Mouse (Mus musculus): Measurements from ENCODE around the gene Rprml.
A peak's percentile ranks its signal among the peaks of the same experiment; 100 is the strongest.

Gene Rprml

GRCm38 (mm10) chr11:103649301-103649982 lies at the start of gene Rprml:
Rprml (plus strand) TSS chr11:103649570.
- peak in 1 of 2 experiments; percentile 56 for DNase-seq (ENCODE audit: low spot score in 2 of 2)

DNA sequence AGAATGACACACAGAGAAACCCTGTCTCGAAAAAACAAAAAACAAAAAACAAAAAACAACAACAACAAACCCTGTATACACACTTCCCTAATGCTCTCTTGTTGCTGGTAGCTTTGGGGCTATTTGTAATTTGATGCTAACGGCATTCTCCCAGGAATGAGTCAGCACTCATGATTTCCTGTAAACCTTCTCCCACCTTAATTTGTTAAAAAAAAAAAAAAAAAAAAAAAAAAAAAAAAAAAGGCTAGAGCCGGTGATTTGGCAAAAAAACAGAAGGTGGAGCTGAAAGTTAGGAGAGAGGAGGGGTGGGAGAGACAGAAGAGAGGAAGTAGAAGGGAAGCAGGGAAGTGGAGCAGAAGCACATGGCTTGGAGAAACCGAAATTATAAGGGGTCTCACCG lies 42.8 kb upstream of the Rprml start:
- DNase-seq (ENCODE audit: low spot score in 2 of 2): no peak

- no peak for DNase-seq (ENCODE audit: low spot score in 2 of 2)
Measured at GRCm38 (mm10) chr11:103610772-103611171, 38.6 kb upstream of the Rprml start.

DNA sequence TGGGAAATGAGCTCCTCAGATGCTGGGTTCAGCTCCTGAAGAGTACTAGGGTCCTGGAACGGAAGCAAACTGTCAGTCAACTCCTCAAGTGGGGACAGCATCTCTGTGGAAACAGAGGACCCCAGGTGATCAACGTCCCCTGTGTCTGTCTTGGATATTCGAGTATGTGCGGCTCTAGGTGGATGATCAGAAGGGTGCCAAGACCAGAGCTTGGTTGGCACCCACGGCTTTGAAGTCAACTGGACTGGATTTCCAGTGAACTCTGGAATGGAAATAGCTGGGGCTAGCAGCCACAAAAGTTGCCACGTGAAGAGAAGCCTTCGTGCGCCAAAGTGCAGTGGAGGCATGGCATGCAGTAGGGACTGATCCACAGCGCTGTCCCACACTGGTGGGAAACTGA lies 28.3 kb upstream of the Rprml start, which contains the start of gene Gm884:
Gene Gm884 (minus strand): TSS at position 101 of the 400 bp plus-strand sequence.
- no peak for DNase-seq (ENCODE audit: low spot score in 2 of 2)

- DNase-seq (ENCODE audit: low spot score in 2 of 2): no peak
Measured at GRCm38 (mm10) chr11:103627453-103627852, 21.9 kb upstream of the Rprml start.

DNA sequence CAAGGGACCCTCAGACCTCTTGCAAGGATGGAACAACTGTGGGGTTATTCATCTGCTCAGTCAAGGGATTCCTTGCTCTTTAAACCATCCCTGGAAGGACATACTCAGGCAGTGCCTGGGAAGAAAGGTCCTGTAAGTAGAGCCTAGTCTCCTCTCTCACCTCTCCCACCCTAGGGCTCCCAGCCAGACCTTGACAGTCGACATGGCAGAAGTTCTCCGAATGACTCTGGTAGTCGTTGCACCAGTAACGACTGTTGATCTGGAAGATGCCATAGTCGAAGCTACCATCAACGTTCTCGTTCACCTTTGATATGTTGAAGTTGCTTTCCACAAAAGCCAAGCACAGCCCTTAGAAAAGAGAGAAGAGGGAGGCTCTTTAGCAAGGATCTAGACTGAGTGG lies 14.6 kb upstream of the Rprml start:
- no peak for DNase-seq (ENCODE audit: low spot score in 2 of 2)

DNA sequence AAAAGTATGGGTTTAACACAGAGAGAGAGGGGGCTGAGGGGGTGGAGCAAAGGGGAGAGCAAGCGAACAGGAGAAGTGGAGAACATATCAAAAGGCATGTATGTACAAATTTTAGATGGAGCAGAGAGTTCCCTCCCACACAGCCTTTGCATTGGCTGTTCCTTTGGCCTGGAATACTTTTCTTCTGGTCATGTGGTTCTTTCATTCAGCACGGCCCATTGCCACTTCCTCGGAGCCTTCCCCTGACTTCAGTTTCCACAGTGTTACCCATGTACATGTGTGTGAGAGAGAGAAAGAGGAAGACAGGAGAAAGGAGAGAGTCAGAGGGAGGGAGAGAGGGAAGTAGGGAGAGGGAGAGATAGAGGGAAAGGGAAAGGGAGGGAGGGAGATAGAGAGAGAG lies 13.9 kb upstream of the Rprml start:
- DNase-seq (ENCODE audit: low spot score in 2 of 2): no peak

DNA sequence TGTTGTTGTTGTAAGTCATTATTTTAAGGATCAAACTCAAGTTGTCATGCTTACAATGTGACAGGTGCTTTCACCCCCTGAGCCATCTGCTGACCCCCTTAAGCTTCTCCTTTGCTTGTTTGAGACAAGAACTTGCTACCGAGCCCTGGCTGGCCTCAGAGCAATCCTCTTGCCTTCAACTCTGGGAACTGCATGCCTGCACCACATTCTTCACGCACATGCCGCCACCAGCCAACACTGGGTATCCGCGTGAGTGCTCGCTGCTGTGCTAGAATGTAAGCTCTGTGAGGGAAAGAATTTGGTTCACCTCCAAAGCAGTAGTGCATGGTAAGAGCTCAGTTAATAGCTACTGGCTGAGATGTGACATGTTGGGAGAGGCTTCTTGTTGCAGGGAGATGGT lies 13.1 kb upstream of the Rprml start:
- no peak for DNase-seq (ENCODE audit: low spot score in 2 of 2)

DNA sequence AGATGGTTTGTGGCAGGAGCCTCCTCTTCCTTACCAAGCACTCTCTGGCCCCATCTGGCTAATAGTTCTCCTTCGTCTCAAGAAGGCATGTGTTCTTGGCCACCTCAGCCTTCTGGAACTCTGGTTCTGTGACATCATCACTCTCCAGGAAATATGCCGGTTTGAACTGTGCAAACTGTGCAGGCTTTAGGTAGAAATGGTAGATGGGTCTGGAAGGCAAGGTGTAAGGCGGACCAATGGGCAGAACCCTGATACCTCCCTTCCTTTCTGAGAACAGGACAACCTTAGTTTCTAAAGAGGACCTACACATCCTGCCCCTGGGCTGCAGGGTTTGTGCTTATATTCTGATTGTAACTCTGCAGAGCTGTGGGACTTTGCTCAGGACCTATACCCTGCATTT lies 10.6 kb upstream of the Rprml start, which contains the start of gene Lyzl6:
Gene Lyzl6 (minus strand): TSS at position 101 of the 400 bp plus-strand sequence.
- no peak for DNase-seq (ENCODE audit: low spot score in 2 of 2)

- DNase-seq (ENCODE audit: low spot score in 2 of 2): no peak
Measured at GRCm38 (mm10) chr11:103639407-103639946, 9.9 kb upstream of the Rprml start.

- no peak for DNase-seq (ENCODE audit: low spot score in 2 of 2)
Measured at GRCm38 (mm10) chr11:103643211-103643610, 6.2 kb upstream of the Rprml start.

- no peak for DNase-seq (ENCODE audit: low spot score in 2 of 2)
Measured at GRCm38 (mm10) chr11:103645731-103646130, 3.6 kb upstream of the Rprml start.

GRCm38 (mm10) chr11:103646301-103646700 lies 3.1 kb upstream of the Rprml start:
- no peak for DNase-seq (ENCODE audit: low spot score in 2 of 2)

GRCm38 (mm10) chr11:103647921-103648620 lies 1.3 kb upstream of the Rprml start:
- DNase-seq (ENCODE audit: low spot score in 2 of 2): peak in 1 of 2 experiments; percentile 51

GRCm38 (mm10) chr11:103648656-103649055 lies 714 bp upstream of the Rprml start:
- no peak for DNase-seq (ENCODE audit: low spot score in 2 of 2)

DNA sequence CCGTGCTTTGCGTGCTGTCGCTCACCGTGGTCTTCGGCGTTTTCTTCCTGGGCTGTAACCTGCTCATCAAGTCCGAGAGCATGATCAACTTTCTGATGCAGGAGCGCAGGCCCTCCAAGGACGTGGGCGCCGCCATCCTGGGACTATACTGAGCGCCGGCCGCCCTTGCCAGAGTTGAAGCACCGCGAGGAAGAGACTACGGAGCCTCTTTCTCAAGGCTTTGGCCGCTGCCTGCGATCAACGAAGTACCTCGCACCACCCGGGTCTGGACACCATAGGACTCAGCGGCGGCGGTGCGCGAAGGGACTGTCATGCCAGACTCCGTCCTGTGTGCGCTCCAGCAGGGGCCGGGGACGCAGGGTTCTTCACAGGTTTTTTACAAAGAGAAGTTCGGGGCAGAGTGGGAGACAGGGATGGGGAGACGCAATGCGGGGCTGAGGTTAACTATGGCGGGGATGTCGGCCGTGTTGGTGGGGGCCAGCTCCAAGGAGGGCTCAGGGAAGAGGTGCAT lies 668 bp downstream of the Rprml start:
- DNase-seq (ENCODE audit: low spot score in 2 of 2): no peak

- DNase-seq (ENCODE audit: low spot score in 2 of 2): no peak
Measured at GRCm38 (mm10) chr11:103651426-103651825, 2.1 kb downstream of the Rprml start.

GRCm38 (mm10) chr11:103653359-103653965 lies 4.1 kb downstream of the Rprml start:
- DNase-seq (ENCODE audit: low spot score in 2 of 2): no peak

DNA sequence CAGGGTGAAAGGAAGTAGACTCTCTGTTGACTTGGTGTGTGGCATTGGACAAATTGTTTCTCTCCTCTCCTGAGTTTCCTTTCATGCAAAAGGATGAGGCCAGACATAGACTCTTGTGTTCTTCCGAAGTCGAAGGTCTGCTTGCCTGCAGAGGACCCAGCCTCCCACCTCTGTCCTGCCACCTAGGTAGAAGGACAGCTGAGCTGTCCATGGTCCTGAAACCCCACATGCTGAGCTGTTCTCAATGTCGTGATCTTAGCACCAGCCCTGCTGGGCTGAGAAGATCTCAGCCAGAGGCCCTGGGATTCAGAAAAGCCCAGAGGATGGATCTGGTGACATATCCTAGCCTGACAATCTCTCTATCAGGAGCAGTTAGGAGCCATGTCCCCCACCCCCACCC lies 7.2 kb downstream of the Rprml start:
- DNase-seq (ENCODE audit: low spot score in 2 of 2): no peak

DNA sequence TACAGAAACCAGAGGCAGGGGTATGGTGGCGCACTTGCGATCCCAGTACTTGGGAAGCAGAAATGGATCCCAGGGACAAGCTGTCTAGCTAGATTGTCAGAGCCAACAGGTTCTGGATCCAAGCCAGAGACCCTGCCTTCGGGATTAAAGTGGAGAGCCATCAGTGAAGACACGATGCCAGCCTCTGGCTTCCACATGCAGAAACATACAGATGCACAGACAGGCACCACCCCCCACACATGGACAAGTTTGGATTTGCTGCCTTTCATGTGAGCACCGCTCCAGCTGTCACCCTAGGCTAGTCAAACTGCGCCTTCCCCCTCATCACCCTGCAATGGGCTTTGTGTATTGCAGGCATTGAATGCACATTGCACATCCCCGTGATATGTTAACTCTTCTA lies 8.8 kb downstream of the Rprml start:
- DNase-seq (ENCODE audit: low spot score in 2 of 2): no peak

DNA sequence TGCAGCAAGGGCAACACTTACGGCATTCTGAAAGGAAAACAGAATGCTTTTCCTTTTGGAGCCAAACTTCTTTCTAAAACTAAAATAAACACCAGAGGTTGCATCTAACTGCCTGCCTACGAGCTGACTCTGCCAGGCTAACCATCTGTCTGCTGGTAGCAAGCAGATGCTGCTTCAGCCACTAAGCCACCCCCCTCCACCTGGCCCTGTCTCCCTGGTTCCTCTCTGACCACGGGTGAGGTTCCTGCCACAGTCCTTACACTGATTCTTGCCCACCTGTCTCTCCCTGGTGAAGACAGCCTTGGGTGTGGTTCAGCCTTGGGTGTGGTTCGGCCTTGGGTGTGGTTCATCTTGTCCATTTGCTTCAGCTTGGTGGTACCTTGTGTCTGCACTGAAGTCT lies 12.5 kb downstream of the Rprml start:
- no peak for DNase-seq (ENCODE audit: low spot score in 2 of 2)

GRCm38 (mm10) chr11:103662546-103662945 lies 13.2 kb downstream of the Rprml start:
- DNase-seq (ENCODE audit: low spot score in 2 of 2): no peak

Data from spleen, postnatal 4 days (tissue).